Mouse (Mus musculus) limb, embryonic 11.5 days (tissue): Measurements from ENCODE around the gene Gss. TPM values are rescaled to one million over a fixed set of nuclear protein-coding genes. Genes with fewer than 3 reads are reported as not detected.

ENCODE experiments used
- ATAC-seq: fragments of 200-750 bp; cut with Nextera tagmentation; 2 replicates; pipeline ENCODE4 v1.8.0; 2017; ENCODE audit warnings: low read depth; ENCODE audit not compliant: insufficient number of reproducible peaks, low FRiP score, low TSS enrichment
- DNase-seq: peaks from one replicate; pipeline ENCODE4 v3.0.0-alpha.2; 2015; ENCODE audit warnings: low spot score
- H3K27ac ChIP-seq: fragments of 300-500 bp; sonication (generic); replicated peaks from 2 replicates; pipeline ENCODE4 v1.5.1; 2014; ENCODE audit warnings: low read depth, mild to moderate bottlenecking, low read length
- H3K27me3 ChIP-seq: fragments of 300-500 bp; sonication (generic); 2 replicates; pipeline ENCODE4 v1.6.1; 2014; ENCODE audit warnings: mild to moderate bottlenecking, low read length, mixed read lengths; ENCODE audit not compliant: control insufficient read depth, insufficient read depth
- H3K36me3 ChIP-seq: fragments of 300-500 bp; sonication (generic); 2 replicates; pipeline ENCODE4 v1.6.1; 2014; ENCODE audit warnings: mild to moderate bottlenecking, low read length, moderate library complexity, mixed read lengths; ENCODE audit not compliant: control insufficient read depth, insufficient read depth
- H3K4me1 ChIP-seq: fragments of 300-500 bp; sonication (generic); 2 replicates; pipeline ENCODE4 v1.6.1; 2014; ENCODE audit warnings: low read length, mixed read lengths; ENCODE audit not compliant: control insufficient read depth, insufficient read depth
- H3K4me2 ChIP-seq: fragments of 300-500 bp; sonication (generic); 2 replicates; pipeline ENCODE4 v1.6.1; 2014; ENCODE audit warnings: low read depth, mild to moderate bottlenecking, moderate library complexity; ENCODE audit not compliant: severe bottlenecking
- H3K4me3 ChIP-seq: fragments of 300-500 bp; sonication (generic); 2 replicates; pipeline ENCODE4 v1.5.1; 2014; ENCODE audit warnings: low read depth, low read length
- H3K9ac ChIP-seq: fragments of 300-500 bp; sonication (generic); 2 replicates; pipeline ENCODE4 v1.6.1; 2014; ENCODE audit warnings: mild to moderate bottlenecking, low read length
- H3K9me3 ChIP-seq: fragments of 300-500 bp; sonication (generic); 2 replicates; pipeline ENCODE4 v1.6.1; 2016; ENCODE audit warnings: low read length; ENCODE audit not compliant: control insufficient read depth
- whole genome bisulfite sequencing: fragments of 180-500 bp; shearing (Covaris S2); extraction: QIAGEN DNeasy Blood & Tissue Kit; methylation state at CpG from one replicate; pipeline ENCODE4 v1.1.7; 2014; 5-methylcytosine and 5-hydroxymethylcytosine counted together
- polyA plus RNA-seq: library from polyadenylated mRNA; unstranded; fragments of >200 nt; fragmentation: Nextera tagmentation; extraction: Ambion mirVana; gene quantifications from 2 replicates; pipeline ENCODE4 v1.2.1, GENCODE M21; 2014

Gss gene
- polyA plus RNA-seq, 1 experiment from 2014 or later = 24.2 TPM

DNA sequence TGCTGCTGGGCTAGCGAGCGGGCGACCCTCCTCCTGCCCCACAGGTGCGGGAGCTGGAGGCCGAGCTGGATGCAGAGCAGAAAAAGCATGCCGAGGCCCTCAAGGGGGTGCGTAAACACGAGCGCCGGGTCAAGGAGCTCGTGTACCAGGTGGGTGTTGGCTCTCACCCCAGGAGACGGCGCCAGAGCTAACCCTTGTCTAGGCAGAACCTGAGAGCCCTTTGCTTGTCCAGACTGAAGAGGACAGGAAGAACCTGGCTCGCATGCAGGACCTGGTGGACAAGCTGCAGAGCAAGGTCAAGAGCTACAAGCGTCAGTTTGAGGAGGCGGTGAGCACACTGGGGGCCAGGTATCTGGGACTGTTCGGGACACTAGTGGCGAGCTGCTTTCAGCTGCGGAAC lies 40.5 kb upstream of the Gss start:
- H3K36me3 ChIP-seq = peaks cover 22% of the 10 kb centered on the region; the same call in 1 of the 2 replicates
- no peak for DNase-seq
- no peak overlapping the region for H3K27ac ChIP-seq
- H3K9me3 ChIP-seq = no peaks in the 10 kb centered on the region
- peaks cover 47% of the 10 kb centered on the region for H3K27me3 ChIP-seq
- no peak overlapping the region for H3K4me3 ChIP-seq
- WGBS = 63% methylated on average over 19 of the region's 19 CpGs
- H3K9ac ChIP-seq = no peak overlapping the region
- H3K4me1 ChIP-seq = 0 out of 2 replicates have a peak, but pooled peaks cover 3% of the 10 kb centered on the region
- ATAC-seq = no peak
- H3K4me2 ChIP-seq = no peak overlapping the region

DNA sequence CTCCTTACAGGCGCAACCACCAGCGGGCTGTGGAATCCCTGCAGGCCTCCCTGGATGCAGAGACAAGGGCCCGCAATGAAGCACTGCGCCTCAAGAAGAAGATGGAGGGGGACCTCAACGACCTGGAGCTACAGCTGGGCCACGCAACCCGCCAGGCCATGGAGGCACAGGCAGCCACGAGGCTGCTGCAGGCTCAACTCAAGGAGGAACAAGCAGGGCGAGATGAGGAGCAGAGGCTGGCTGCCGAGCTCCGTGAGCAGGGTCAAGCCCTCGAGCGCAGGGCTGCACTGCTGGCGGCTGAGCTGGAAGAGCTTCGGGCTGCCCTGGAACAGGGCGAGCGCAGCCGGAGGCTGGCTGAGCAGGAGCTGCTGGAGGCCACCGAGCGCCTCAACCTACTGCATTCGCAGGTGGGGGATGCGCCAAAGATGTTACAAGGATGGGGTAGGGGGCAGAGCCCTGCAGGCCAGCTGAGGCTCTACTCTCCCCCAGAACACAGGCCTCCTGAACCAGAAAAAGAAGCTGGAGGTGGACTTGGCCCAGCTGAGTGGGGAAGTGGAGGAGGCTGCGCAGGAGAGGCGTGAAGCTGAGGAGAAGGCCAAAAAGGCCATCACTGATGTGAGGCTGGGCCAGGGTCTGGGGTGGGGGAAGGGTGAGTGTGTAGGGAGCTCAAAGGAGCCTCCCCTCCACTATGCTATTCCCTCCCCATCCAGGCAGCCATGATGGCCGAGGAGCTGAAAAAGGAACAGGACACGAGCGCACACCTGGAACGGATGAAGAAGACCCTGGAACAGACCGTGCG lies 39.7 kb upstream of the Gss start:
- Histone ChIP-seq H3K9ac (no peak overlapping the region), H3K4me3 (no peak overlapping the region), H3K9me3 (no peaks in the 10 kb centered on the region), H3K36me3 (peaks cover 22% of the 10 kb centered on the region; the same call in 1 of the 2 replicates), H3K27me3 (peaks cover 55% of the 10 kb centered on the region), H3K4me1 (0 out of 2 replicates have a peak, but pooled peaks cover 3% of the 10 kb centered on the region), H3K27ac (no peak overlapping the region), H3K4me2 (no peak overlapping the region; the same call in 1 of the 2 replicates)
- no peak for ATAC-seq
- 72% methylated on average over 30 of the region's 30 CpGs for WGBS
- no peak for DNase-seq

DNA sequence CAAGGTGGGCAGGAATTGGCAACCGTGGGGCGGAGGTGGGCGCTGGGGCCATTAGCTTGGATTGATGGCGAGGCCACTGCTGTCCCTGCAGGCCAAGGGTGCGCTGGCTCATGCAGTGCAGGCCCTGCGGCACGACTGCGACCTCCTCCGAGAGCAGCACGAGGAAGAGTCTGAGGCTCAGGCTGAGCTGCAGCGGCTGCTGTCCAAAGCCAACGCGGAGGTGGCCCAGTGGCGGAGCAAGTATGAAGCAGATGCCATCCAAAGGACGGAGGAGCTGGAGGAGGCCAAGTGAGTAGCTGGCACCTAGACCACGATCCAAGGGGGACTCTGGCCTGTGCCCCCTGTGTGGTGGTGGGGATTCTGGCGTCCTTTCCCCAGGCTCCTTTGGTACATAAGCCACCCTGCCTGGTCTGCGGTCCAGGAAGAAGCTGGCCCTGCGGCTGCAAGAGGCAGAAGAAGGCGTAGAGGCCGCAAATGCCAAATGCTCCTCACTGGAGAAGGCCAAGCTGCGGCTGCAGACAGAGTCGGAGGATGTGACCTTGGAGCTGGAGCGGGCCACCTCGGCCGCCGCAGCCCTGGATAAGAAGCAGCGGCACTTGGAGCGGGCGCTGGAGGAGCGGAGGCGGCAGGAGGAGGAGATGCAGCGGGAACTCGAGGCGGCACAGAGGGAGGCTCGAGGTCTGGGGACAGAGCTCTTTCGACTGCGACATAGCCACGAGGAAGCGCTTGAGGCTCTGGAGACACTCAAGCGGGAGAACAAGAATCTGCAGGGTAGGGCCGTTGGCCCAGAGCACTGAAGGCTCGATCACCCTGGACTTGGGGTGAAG lies 38.2 kb upstream of the Gss start:
- no peak overlapping the region for H3K27ac ChIP-seq
- H3K9ac ChIP-seq = 0 out of 2 replicates have a peak overlapping the region, but pooled peaks have one; percentile 22
- H3K4me3 ChIP-seq = no peak overlapping the region
- WGBS = 14% methylated on average over 43 of the region's 43 CpGs
- DNase-seq = peak; percentile 52
- H3K4me1 ChIP-seq = 0 out of 2 replicates have a peak, but pooled peaks cover 3% of the 10 kb centered on the region
- H3K27me3 ChIP-seq = peaks cover 65% of the 10 kb centered on the region
- 0 out of 2 replicates have a peak overlapping the region, but pooled peaks have one; percentile 13 for H3K4me2 ChIP-seq
- no peak for ATAC-seq
- no peaks in the 10 kb centered on the region for H3K9me3 ChIP-seq
- peaks cover 22% of the 10 kb centered on the region; the same call in 1 of the 2 replicates for H3K36me3 ChIP-seq

DNA sequence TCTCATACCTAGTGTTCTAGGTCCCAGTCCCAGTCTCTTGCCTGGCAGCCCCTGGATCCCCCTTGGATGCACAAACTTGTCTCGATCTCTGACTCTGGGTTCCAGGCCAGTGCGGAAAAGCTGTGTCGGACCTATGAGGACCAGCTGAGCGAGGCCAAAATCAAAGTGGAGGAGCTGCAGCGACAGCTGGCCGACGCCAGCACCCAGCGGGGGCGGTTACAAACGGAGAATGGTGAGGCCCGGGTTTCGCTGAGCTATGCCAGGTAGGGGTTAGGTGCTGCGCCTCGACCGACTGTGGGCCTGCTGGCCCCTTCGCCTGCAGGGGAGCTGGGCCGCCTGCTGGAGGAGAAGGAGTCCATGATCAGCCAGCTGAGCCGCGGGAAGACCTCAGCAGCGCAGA lies 37.5 kb upstream of the Gss start:
- H3K36me3 ChIP-seq = peaks cover 20% of the 10 kb centered on the region; the same call in 1 of the 2 replicates
- DNase-seq = no peak
- no peak overlapping the region for H3K27ac ChIP-seq
- no peak overlapping the region for H3K4me2 ChIP-seq
- H3K9ac ChIP-seq = no peak overlapping the region
- ATAC-seq = no peak
- H3K27me3 ChIP-seq = peaks cover 67% of the 10 kb centered on the region
- H3K4me3 ChIP-seq = no peak overlapping the region
- H3K9me3 ChIP-seq = no peaks in the 10 kb centered on the region
- 0 out of 2 replicates have a peak, but pooled peaks cover 3% of the 10 kb centered on the region for H3K4me1 ChIP-seq
- 17% methylated on average over 20 of the region's 20 CpGs for WGBS

DNA sequence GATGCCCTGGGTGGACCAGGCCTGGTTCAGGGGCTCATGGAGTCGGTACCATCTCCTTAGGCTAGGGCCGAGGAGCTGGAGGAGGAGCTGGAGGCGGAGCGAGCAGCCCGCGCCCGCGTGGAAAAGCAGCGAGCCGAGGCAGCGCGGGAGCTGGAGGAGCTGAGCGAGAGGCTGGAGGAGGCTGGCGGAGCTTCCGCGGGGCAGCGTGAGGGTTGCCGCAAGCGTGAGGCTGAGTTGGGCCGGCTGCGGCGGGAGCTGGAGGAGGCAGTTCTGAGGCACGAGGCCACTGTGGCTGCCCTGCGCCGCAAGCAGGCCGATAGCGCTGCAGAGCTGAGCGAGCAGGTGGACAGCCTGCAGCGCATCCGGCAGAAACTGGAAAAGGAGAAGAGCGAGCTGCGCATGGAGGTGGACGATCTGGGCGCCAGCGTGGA lies 36.6 kb upstream of the Gss start:
- 1% methylated on average over 32 of the region's 35 CpGs for WGBS
- Histone ChIP-seq H3K4me3 (peak overlapping the region; percentile 21), H3K4me1 (0 out of 2 replicates have a peak, but pooled peaks cover 3% of the 10 kb centered on the region), H3K9ac (no peak overlapping the region), H3K9me3 (no peaks in the 10 kb centered on the region), H3K27ac (no peak overlapping the region), H3K4me2 (peak overlapping the region; percentile 47), H3K36me3 (peaks cover 11% of the 10 kb centered on the region; the same call in 1 of the 2 replicates), H3K27me3 (peaks cover 67% of the 10 kb centered on the region)
- ATAC-seq (no peak), DNase-seq (peak; percentile 62)

DNA sequence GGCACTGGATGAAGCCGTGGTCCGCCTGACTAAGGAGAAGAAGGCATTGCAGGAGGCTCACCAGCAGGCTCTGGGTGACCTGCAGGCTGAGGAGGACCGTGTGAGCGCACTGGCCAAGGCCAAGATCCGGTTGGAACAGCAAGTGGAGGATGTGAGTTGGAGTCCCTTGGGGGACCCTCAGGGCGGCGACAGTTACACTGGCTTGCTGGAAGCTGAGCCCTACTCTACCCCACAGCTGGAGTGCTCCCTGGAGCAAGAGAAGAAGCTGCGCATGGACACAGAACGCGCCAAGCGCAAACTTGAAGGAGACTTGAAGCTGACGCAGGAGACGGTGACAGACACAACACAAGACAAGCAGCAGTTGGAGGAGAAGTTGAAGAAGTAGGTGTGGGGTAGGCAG lies 35.9 kb upstream of the Gss start:
- H3K27ac ChIP-seq = no peak overlapping the region
- ATAC-seq (no peak), DNase-seq (no peak)
- 77% methylated on average over 13 of the region's 13 CpGs for WGBS
- peaks cover 67% of the 10 kb centered on the region for H3K27me3 ChIP-seq
- no peak overlapping the region for H3K4me3 ChIP-seq
- no peak overlapping the region for H3K4me2 ChIP-seq
- H3K9me3 ChIP-seq = no peaks in the 10 kb centered on the region
- H3K36me3 ChIP-seq = peaks cover 6% of the 10 kb centered on the region; the same call in 1 of the 2 replicates
- H3K9ac ChIP-seq = no peak overlapping the region
- H3K4me1 ChIP-seq = 0 out of 2 replicates have a peak, but pooled peaks cover 3% of the 10 kb centered on the region

DNA sequence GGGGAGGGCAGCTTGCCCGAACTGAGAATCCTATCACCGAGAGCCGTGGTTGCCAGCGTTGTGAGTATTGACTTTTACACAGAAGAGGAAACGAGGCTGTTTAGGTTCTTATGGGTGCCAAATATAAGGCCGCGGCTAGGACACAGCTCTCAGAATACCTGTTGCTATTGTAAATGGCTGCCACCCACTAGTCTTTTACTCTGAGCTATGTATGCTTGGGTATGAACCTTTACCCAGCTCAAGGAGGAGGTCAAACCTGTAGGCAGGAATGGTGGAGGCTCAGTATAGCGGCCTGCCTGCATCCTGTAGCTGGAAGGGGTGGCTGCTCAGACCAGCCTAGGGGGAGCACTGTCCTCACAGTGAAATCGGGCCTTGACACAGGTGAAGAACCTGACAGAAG lies 35.5 kb upstream of the Gss start:
- no peak overlapping the region for H3K9ac ChIP-seq
- no peak overlapping the region for H3K4me2 ChIP-seq
- H3K27ac ChIP-seq = no peak overlapping the region
- WGBS = 77% methylated on average over 9 of the region's 9 CpGs
- 0 out of 2 replicates have a peak, but pooled peaks cover 3% of the 10 kb centered on the region for H3K36me3 ChIP-seq
- H3K4me1 ChIP-seq = 0 out of 2 replicates have a peak, but pooled peaks cover 3% of the 10 kb centered on the region
- no peak overlapping the region for H3K4me3 ChIP-seq
- peaks cover 67% of the 10 kb centered on the region for H3K27me3 ChIP-seq
- H3K9me3 ChIP-seq = no peaks in the 10 kb centered on the region
- ATAC-seq (no peak), DNase-seq (no peak)
